Mouse (Mus musculus) heart, adult 2 months (tissue): Measurements from ENCODE around the gene Msrb3. TPM values are rescaled to one million over a fixed set of nuclear protein-coding genes. Genes with fewer than 3 reads are reported as not detected.
A peak's percentile ranks its signal among the peaks of the same experiment; 100 is the strongest.

ENCODE experiments used
- DNase-seq, 2 experiments: peaks; one replicate each; pipeline ENCODE4 v3.0.0; 2021
- H3K27ac ChIP-seq: fragments of 200-600 bp; 2 replicates; pipeline ENCODE4 v1.8.1; 2022
- H3K27me3 ChIP-seq: fragments of 200-500 bp; 2 replicates; pipeline ENCODE4 v1.6.1; 2012; ENCODE audit warnings: mild to moderate bottlenecking, low read length, inconsistent platforms, mixed read lengths; ENCODE audit not compliant: control insufficient read depth, insufficient read depth
- H3K36me3 ChIP-seq: fragments of 200-500 bp; 2 replicates; pipeline ENCODE4 v1.6.1; 2012; ENCODE audit warnings: low read length, inconsistent platforms; ENCODE audit not compliant: control insufficient read depth, insufficient read depth
- H3K4me1 ChIP-seq: fragments of 200-500 bp; 2 replicates; pipeline ENCODE4 v1.6.1; 2011; ENCODE audit warnings: low read length; ENCODE audit not compliant: control insufficient read depth, insufficient read depth
- H3K4me3 ChIP-seq: fragments of 200-600 bp; 2 replicates; pipeline ENCODE4 v1.8.1; 2022
- H3K79me2 ChIP-seq: fragments of 200-500 bp; replicated peaks from 2 replicates; pipeline ENCODE4 v1.6.1; 2012; ENCODE audit warnings: mild to moderate bottlenecking, inconsistent platforms, low read length, moderate library complexity, mixed read lengths; ENCODE audit not compliant: control insufficient read depth, insufficient read depth
- H3K9ac ChIP-seq: fragments of 200-500 bp; 2 replicates; pipeline ENCODE4 v1.6.1; 2012; ENCODE audit warnings: low read depth, mild to moderate bottlenecking, control low read depth, inconsistent platforms, low read length, mixed read lengths
- CTCF ChIP-seq: fragments of 200-600 bp; IDR thresholded peaks from 2 replicates; pipeline ENCODE4 v1.8.1; 2022; ENCODE audit warnings: antibody characterized with exemption, mild to moderate bottlenecking, moderate library complexity
- EP300 ChIP-seq: fragments of 200-500 bp; IDR thresholded peaks from 2 replicates; pipeline ENCODE4 v1.6.1; 2011; ENCODE audit warnings: low read depth, low read length, control low read depth; ENCODE audit not compliant: insufficient read depth
- POLR2A ChIP-seq: fragments of 200-500 bp; IDR thresholded peaks from 2 replicates; pipeline ENCODE4 v1.6.1; 2011; ENCODE audit warnings: mild to moderate bottlenecking, low read depth, low read length, control low read depth; ENCODE audit not compliant: insufficient read depth
- WGBS: fragments of 180-500 bp; shearing (Covaris S2); methylation state at CpG from one replicate; pipeline ENCODE4 v1.1.7; 2018; 5-methylcytosine and 5-hydroxymethylcytosine counted together
- intact Hi-C: fragments of 180-260 bp; cut with DNase I; formaldehyde crosslinking; loops from one replicate; pipeline ENCODE4 v1.15.1; 2025
- polyA plus RNA-seq: library from polyadenylated mRNA; depleted of rRNA; stranded (reverse); fragments of >200 nt; gene quantifications from 2 replicates; pipeline ENCODE4 v1.2.3, GENCODE M21; 2012
- total RNA-seq, 2 experiments: library from RNA; stranded (reverse); gene quantifications; 2 replicates each; pipeline ENCODE4 v1.2.3; 2021

Gene Msrb3
- total and polyA plus RNA-seq, 3 experiments: 53.5 to 92.5 (median 88.7) TPM

GRCm38 (mm10) chr10:120808167-120808566 is 90.7 kb downstream of the Msrb3 start:
- WGBS: 95% methylated on average over 4 of the region's 4 CpGs
- no peak for DNase-seq
- no peak overlapping the region for H3K9ac ChIP-seq
- no peak overlapping the region for H3K27ac ChIP-seq
- H3K79me2 ChIP-seq: no peaks in the 10 kb centered on the region
- no peaks in the 10 kb centered on the region for H3K27me3 ChIP-seq
- TF ChIP-seq EP300 (no peak), POLR2A (no peak), CTCF (no peak)
- no peak overlapping the region for H3K4me3 ChIP-seq
- intact Hi-C loops: no loop called here
- peaks cover 4% of the 10 kb centered on the region for H3K36me3 ChIP-seq
- peaks cover 4% of the 10 kb centered on the region for H3K4me1 ChIP-seq

GRCm38 (mm10) chr10:120801127-120801526 is 97.8 kb downstream of the Msrb3 start:
- no peaks in the 10 kb centered on the region for H3K27me3 ChIP-seq
- peaks cover 5% of the 10 kb centered on the region; the same call in 1 of the 2 replicates for H3K36me3 ChIP-seq
- intact Hi-C loops: no loop called here
- H3K27ac ChIP-seq: peak overlapping the region; percentile 26; the same call in 1 of the 2 replicates
- peaks cover 5% of the 10 kb centered on the region for H3K4me1 ChIP-seq
- no peak overlapping the region for H3K4me3 ChIP-seq
- 16% methylated on average over 6 of the region's 6 CpGs for WGBS
- H3K9ac ChIP-seq: no peak overlapping the region
- no peak for DNase-seq
- no peaks in the 10 kb centered on the region; the same call in 1 of the 2 replicates for H3K79me2 ChIP-seq
- no peak for TF ChIP-seq CTCF
- no peak for TF ChIP-seq EP300
- TF ChIP-seq POLR2A: no peak

- no peak for TF ChIP-seq EP300
- no peak for TF ChIP-seq CTCF
- no peak for TF ChIP-seq POLR2A
- Histone ChIP-seq H3K27me3 (no peaks in the 10 kb centered on the region), H3K9ac (no peak overlapping the region), H3K4me3 (no peak overlapping the region), H3K36me3 (peaks cover 5% of the 10 kb centered on the region; the same call in 1 of the 2 replicates), H3K79me2 (no peaks in the 10 kb centered on the region; the same call in 1 of the 2 replicates), H3K27ac (no peak overlapping the region), H3K4me1 (peaks cover 5% of the 10 kb centered on the region)
- intact Hi-C loops: no loop called here
- peak in 1 of 2 experiments; percentile 6 for DNase-seq
- WGBS: 65% methylated on average over 6 of the region's 6 CpGs
Observed at GRCm38 (mm10) chr10:120799479-120799878, 99.4 kb downstream of the Msrb3 start.

GRCm38 (mm10) chr10:120796749-120797148 is 102.2 kb downstream of the Msrb3 start:
- Histone ChIP-seq H3K27ac (no peak overlapping the region), H3K27me3 (no peaks in the 10 kb centered on the region), H3K4me1 (peaks cover 7% of the 10 kb centered on the region; the same call in 1 of the 2 replicates), H3K36me3 (peaks cover 11% of the 10 kb centered on the region), H3K79me2 (no peaks in the 10 kb centered on the region; the same call in 1 of the 2 replicates), H3K4me3 (no peak overlapping the region), H3K9ac (no peak overlapping the region)
- DNase-seq: peak in 1 of 2 experiments; percentile 5
- WGBS: 86% methylated on average over 4 of the region's 4 CpGs
- intact Hi-C loops: no loop called here
- TF ChIP-seq CTCF (no peak), POLR2A (no peak), EP300 (no peak)

GRCm38 (mm10) chr10:120794391-120794817 is 104.5 kb downstream of the Msrb3 start:
- WGBS: 23% methylated on average over 13 of the region's 13 CpGs
- no peaks in the 10 kb centered on the region; the same call in 1 of the 2 replicates for H3K79me2 ChIP-seq
- no peaks in the 10 kb centered on the region for H3K27me3 ChIP-seq
- peak in 1 of 2 experiments; percentile 14 for DNase-seq
- H3K4me1 ChIP-seq: peaks cover 6% of the 10 kb centered on the region; the same call in 1 of the 2 replicates
- intact Hi-C loops: no loop called here
- no peak overlapping the region for H3K27ac ChIP-seq
- H3K36me3 ChIP-seq: peaks cover 10% of the 10 kb centered on the region
- TF ChIP-seq POLR2A (no peak), EP300 (no peak)
- H3K9ac ChIP-seq: no peak overlapping the region
- H3K4me3 ChIP-seq: no peak overlapping the region

GRCm38 (mm10) chr10:120792191-120792765 is 106.6 kb downstream of the Msrb3 start:
- H3K4me1 ChIP-seq: peaks cover 6% of the 10 kb centered on the region; the same call in 1 of the 2 replicates
- no peak overlapping the region for H3K27ac ChIP-seq
- 47% methylated on average over 11 of the region's 11 CpGs for WGBS
- DNase-seq: no peak
- intact Hi-C loops: no loop called here
- no peaks in the 10 kb centered on the region for H3K27me3 ChIP-seq
- no peak overlapping the region for H3K4me3 ChIP-seq
- peaks cover 9% of the 10 kb centered on the region for H3K36me3 ChIP-seq
- TF ChIP-seq CTCF (no peak), EP300 (no peak), POLR2A (no peak)
- H3K9ac ChIP-seq: no peak overlapping the region
- no peaks in the 10 kb centered on the region for H3K79me2 ChIP-seq
